Mouse (Mus musculus) forebrain, embryonic 15.5 days (tissue): ENCODE measurements around the gene Fyn. TPM values are rescaled to one million over a fixed set of nuclear protein-coding genes. Genes with fewer than 3 reads are reported as not detected.

ENCODE experiments used
- ATAC-seq: fragments of 200-750 bp; cut with Nextera tagmentation; replicated peaks from 2 replicates; pipeline ENCODE4 v1.8.0; 2017; ENCODE audit warnings: mild to moderate bottlenecking, moderate TSS enrichment, moderate library complexity
- H3K27ac ChIP-seq: fragments of 300-500 bp; sonication (generic); replicated peaks from 2 replicates; pipeline ENCODE4 v1.5.1; 2015; ENCODE audit warnings: mild to moderate bottlenecking, inconsistent platforms
- H3K27me3 ChIP-seq: fragments of 300-500 bp; sonication (generic); 2 replicates; pipeline ENCODE4 v1.6.1; 2015; ENCODE audit warnings: inconsistent platforms
- H3K36me3 ChIP-seq: fragments of 300-500 bp; sonication (generic); 2 replicates; pipeline ENCODE4 v1.6.1; 2015; ENCODE audit warnings: mild to moderate bottlenecking, inconsistent platforms
- H3K4me1 ChIP-seq: fragments of 300-500 bp; sonication (generic); 2 replicates; pipeline ENCODE4 v1.6.1; 2015; ENCODE audit warnings: inconsistent platforms
- H3K4me2 ChIP-seq: fragments of 300-500 bp; sonication (generic); replicated peaks from 2 replicates; pipeline ENCODE4 v1.6.1; 2015; ENCODE audit warnings: mild to moderate bottlenecking, inconsistent platforms
- H3K4me3 ChIP-seq: fragments of 300-500 bp; sonication (generic); 2 replicates; pipeline ENCODE4 v1.5.1; 2015; ENCODE audit warnings: mild to moderate bottlenecking, inconsistent platforms
- H3K9ac ChIP-seq: fragments of 300-500 bp; sonication (generic); replicated peaks from 2 replicates; pipeline ENCODE4 v1.6.1; 2015; ENCODE audit warnings: mild to moderate bottlenecking, inconsistent platforms
- H3K9me3 ChIP-seq: fragments of 300-500 bp; sonication (generic); 2 replicates; pipeline ENCODE4 v1.6.1; 2016; ENCODE audit warnings: inconsistent platforms
- WGBS: fragments of 180-500 bp; shearing (Covaris S2); methylation state at CpG from one replicate; pipeline ENCODE4 v1.1.7; 2015; ENCODE audit warnings: mixed read lengths; 5-methylcytosine and 5-hydroxymethylcytosine counted together
- polyA plus RNA-seq: library from polyadenylated mRNA; unstranded; fragments of >200 nt; fragmentation: Nextera tagmentation; extraction: Ambion mirVana; gene quantifications from 2 replicates; pipeline ENCODE4 v1.2.1, GENCODE M21; 2015

Fyn gene
- polyA plus RNA-seq, 1 experiment from 2014 or later = 79.3 TPM

DNA sequence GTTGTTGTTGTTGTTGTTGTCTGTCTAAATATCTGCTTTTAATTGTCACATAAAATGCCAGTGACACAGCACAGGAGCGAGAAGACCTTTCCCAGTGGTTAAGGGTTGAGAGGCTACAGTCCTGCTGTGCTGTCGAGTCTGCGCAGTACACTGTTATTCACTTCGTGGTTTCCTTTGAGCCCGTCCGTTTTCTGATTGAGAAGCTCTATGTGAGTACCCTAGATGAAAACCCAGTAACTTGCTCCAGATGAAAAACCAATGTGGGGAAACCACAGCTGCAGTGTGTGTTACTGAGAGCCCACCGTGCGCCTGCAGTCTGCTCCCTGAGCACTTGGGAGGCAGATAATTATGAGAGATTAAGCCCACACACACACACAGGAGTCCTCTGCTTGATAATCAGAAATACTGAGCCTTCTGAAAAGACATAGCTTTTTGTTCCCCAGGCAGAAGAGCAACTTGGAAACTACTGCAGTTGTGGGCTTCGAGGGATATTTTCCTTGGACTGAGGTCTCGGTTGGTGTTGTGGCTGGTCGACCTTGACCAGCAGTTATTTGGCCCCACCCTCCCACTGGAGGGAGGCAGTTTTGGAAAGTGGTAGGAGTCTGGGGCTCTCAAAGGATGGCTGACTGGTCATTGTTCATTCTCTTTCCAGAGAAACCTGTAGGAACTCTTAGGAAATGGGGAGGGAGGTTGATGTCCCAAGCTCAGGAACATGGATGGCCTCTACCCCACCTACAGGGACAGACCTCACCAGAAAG lies 154.4 kb downstream of the Fyn start:
- H3K27ac ChIP-seq = peak overlapping the region; percentile 40
- peaks cover 40% of the 10 kb centered on the region for H3K4me1 ChIP-seq
- no peak overlapping the region for H3K9ac ChIP-seq
- peaks cover 19% of the 10 kb centered on the region for H3K36me3 ChIP-seq
- no peaks in the 10 kb centered on the region for H3K27me3 ChIP-seq
- 52% methylated on average over 11 of the region's 11 CpGs for WGBS
- no peak overlapping the region for H3K4me2 ChIP-seq
- H3K9me3 ChIP-seq = no peaks in the 10 kb centered on the region
- no peak overlapping the region for H3K4me3 ChIP-seq
- ATAC-seq = no peak

DNA sequence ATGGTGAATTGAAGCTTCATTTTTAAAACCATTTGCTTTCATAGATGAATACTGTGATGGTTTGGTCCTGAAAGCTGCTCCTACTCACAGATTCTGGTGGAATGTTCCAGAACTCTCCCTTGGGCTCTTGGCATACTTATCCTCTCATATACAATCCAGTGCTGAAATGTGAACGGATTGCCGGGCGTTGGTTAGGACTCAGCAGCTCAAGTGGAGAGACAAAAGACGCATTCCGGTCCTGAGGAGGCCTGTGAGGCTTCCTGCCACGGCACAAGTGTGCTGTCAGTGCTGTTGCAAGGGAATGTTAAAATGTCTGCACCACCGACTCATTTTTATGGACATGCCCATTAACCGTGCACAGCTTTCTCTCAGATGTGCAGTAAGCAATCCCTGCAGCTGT lies 155.7 kb downstream of the Fyn start:
- WGBS = 57% methylated on average over 8 of the region's 8 CpGs
- H3K27ac ChIP-seq = 0 out of 2 replicates have a peak overlapping the region, but pooled peaks have one; percentile 15
- peaks cover 23% of the 10 kb centered on the region for H3K36me3 ChIP-seq
- no peaks in the 10 kb centered on the region for H3K27me3 ChIP-seq
- no peak overlapping the region for H3K9ac ChIP-seq
- H3K4me1 ChIP-seq = peaks cover 35% of the 10 kb centered on the region
- no peak overlapping the region for H3K4me3 ChIP-seq
- ATAC-seq = no peak
- no peak overlapping the region for H3K4me2 ChIP-seq
- no peaks in the 10 kb centered on the region for H3K9me3 ChIP-seq

DNA sequence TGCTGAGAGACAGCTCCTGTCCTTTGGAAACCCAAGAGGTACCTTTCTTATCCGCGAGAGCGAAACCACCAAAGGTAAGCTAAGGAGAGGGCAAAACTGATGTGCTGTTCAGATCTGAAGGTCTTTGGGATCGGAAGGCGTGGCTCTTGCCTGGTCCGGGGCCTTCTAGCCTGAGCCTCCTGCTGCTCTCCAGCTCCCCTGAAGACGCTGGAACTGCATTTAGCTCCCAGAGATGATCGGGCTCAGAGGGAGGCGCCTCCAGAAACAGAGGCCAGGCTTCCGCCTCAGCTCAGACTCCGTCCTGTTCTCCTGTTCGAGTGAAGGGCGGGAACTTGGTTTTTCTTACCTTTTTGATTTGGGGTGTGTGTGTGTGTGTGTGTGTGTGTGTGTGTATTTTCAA lies 156.8 kb downstream of the Fyn start:
- peaks cover 23% of the 10 kb centered on the region for H3K36me3 ChIP-seq
- H3K9ac ChIP-seq = no peak overlapping the region
- H3K9me3 ChIP-seq = no peaks in the 10 kb centered on the region
- peaks cover 25% of the 10 kb centered on the region for H3K4me1 ChIP-seq
- H3K4me3 ChIP-seq = no peak overlapping the region
- no peaks in the 10 kb centered on the region for H3K27me3 ChIP-seq
- no peak overlapping the region for H3K27ac ChIP-seq
- 88% methylated on average over 13 of the region's 13 CpGs for WGBS
- H3K4me2 ChIP-seq = no peak overlapping the region
- ATAC-seq = no peak

DNA sequence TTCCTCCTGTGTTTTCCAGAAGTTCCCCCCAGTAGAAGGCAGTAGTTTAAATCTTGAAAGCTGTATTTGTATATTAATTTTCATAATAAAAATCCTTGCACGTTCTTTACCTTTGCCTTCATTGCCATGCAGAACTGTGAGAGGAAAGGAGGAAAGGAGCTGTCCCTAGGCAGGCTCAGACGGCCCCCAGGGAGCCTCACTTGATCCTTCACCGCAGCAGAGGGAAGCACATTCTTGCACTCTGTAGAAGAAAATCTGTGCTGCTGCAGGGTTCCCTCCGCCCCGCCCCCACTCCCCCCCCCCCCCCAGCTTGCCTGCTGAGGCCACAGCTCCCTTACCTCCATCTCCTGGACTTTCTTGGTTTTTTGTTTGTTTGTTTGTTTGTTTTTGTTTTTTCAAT lies 158.5 kb downstream of the Fyn start:
- Histone ChIP-seq H3K27ac (no peak overlapping the region), H3K36me3 (peaks cover 23% of the 10 kb centered on the region), H3K4me3 (no peak overlapping the region), H3K9ac (no peak overlapping the region), H3K27me3 (no peaks in the 10 kb centered on the region), H3K4me1 (peaks cover 13% of the 10 kb centered on the region), H3K9me3 (no peaks in the 10 kb centered on the region), H3K4me2 (no peak overlapping the region)
- 30% methylated on average over 3 of the region's 5 CpGs for WGBS
- ATAC-seq = 0 out of 2 replicates have a peak, but pooled peaks have one; percentile 29

DNA sequence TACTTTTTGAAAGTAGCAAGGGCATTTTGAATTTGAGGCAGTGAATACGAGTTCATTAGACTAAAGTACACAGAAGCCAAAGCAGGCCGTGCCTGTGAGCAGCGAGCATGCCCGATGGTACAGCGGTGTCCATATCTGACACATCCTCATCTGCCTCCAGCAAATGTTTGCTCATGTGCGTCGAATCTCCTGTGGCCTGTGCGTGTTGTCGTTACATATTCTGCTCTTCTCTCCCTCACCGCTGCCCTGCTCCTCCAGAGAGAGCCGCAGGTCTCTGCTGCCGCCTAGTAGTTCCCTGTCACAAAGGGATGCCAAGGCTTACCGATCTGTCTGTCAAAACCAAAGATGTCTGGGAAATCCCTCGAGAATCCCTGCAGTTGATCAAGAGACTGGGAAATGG lies 160.5 kb downstream of the Fyn start:
- 72% methylated on average over 14 of the region's 14 CpGs for WGBS
- no peak overlapping the region for H3K9ac ChIP-seq
- H3K27me3 ChIP-seq = no peaks in the 10 kb centered on the region
- no peaks in the 10 kb centered on the region for H3K9me3 ChIP-seq
- no peak overlapping the region for H3K27ac ChIP-seq
- no peak for ATAC-seq
- H3K4me2 ChIP-seq = no peak overlapping the region
- peaks cover 5% of the 10 kb centered on the region; the same call in 1 of the 2 replicates for H3K4me1 ChIP-seq
- peaks cover 30% of the 10 kb centered on the region for H3K36me3 ChIP-seq
- H3K4me3 ChIP-seq = no peak overlapping the region

DNA sequence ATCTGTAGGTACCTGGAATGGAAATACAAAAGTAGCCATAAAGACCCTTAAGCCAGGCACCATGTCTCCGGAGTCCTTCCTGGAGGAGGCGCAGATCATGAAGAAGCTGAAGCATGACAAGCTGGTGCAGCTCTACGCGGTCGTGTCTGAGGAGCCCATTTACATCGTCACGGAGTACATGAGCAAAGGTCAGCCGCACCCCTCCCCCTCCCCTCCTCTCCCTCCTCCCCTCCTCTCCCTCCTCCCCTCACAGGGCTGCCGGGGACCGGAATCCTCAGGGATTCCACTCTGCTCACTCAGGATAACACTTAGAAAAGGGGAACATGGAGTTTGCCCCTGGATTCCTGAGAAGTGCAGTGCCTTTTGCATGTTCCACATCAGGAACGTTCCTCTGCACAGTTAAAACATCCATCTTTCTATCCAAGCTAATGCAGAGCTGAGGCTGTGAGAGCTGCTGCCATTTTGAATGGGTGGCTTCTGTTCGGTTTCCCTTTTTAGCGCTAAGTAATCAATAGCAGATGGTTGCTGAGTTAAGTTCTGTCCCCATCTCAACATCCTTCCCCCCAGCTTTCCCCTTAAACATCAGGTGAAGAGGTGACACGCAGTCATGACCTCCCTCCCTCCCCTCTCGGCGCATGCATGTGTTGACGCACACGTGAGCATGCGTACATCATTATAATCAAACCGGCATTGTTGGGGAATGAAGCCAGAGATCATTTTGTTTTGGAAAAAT lies 163.5 kb downstream of the Fyn start:
- Histone ChIP-seq H3K4me1 (peaks cover 28% of the 10 kb centered on the region), H3K27ac (peak overlapping the region; percentile 35), H3K9me3 (no peaks in the 10 kb centered on the region), H3K27me3 (no peaks in the 10 kb centered on the region), H3K4me2 (no peak overlapping the region), H3K4me3 (no peak overlapping the region), H3K36me3 (peaks cover 18% of the 10 kb centered on the region), H3K9ac (no peak overlapping the region)
- ATAC-seq = no peak
- WGBS = 63% methylated on average over 20 of the region's 20 CpGs

DNA sequence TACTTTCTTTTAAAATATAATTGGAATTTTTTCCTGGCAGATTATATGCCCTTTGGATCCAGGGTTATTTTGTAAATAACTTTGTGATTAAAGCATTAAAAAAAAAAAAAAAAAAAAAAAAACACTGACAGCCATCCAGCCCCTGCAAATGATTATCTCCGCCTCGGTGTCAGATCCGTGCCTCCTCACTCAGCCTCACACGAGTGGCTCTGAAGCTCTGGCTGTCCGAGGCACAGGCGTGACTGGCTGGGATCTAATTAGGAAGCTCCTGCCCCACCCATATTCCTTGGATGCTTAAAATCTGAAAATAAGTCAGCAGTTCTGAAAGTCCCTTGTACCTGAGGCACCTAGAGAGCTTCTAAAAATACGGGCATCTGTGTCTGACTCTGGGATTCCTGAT lies 164.2 kb downstream of the Fyn start:
- Histone ChIP-seq H3K4me1 (peaks cover 28% of the 10 kb centered on the region), H3K27ac (0 out of 2 replicates have a peak overlapping the region, but pooled peaks have one; percentile 7), H3K9me3 (no peaks in the 10 kb centered on the region), H3K27me3 (no peaks in the 10 kb centered on the region), H3K9ac (no peak overlapping the region), H3K4me3 (no peak overlapping the region), H3K36me3 (peaks cover 15% of the 10 kb centered on the region), H3K4me2 (no peak overlapping the region)
- ATAC-seq = no peak
- 66% methylated on average over 7 of the region's 7 CpGs for WGBS

DNA sequence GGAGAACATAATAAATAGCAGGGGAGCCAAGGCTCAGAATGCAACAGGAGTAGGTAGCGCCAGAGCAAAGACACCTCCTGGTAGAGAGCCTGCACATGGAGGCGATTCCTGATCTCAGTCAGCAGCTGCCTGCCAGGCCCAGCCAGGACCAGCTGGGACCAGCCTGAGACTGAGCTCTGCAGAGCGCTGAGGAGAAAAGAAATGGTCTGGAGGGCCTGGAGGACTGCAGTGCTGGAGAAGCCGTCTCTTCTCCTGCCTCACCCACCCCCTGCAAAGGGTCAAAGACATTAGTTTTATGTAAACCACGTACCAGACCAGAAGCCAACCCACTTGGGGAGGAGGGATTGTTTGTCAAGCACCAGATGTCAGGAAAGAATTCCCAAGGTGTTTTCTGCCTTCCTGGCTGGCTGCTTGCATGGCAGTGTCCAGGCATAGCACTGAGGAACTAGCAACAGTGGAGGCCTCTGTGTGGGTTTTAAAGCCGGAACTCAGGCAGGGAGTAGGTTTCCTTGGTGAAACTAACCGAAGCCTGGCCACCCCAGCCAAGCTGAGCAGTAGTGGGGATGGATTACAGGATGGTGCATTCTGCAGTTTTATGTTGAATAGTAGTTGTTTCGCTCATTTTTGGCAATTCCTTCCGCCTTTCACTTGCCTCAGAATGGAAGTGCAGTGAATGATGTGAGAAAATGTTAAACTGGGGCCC lies 165.8 kb downstream of the Fyn start:
- Histone ChIP-seq H3K27ac (peak overlapping the region; percentile 44), H3K9ac (no peak overlapping the region), H3K4me1 (peaks cover 28% of the 10 kb centered on the region), H3K4me2 (no peak overlapping the region), H3K9me3 (no peaks in the 10 kb centered on the region), H3K36me3 (peaks cover 15% of the 10 kb centered on the region; the same call in 1 of the 2 replicates), H3K27me3 (no peaks in the 10 kb centered on the region), H3K4me3 (no peak overlapping the region)
- WGBS = 67% methylated on average over 9 of the region's 9 CpGs
- ATAC-seq = no peak

DNA sequence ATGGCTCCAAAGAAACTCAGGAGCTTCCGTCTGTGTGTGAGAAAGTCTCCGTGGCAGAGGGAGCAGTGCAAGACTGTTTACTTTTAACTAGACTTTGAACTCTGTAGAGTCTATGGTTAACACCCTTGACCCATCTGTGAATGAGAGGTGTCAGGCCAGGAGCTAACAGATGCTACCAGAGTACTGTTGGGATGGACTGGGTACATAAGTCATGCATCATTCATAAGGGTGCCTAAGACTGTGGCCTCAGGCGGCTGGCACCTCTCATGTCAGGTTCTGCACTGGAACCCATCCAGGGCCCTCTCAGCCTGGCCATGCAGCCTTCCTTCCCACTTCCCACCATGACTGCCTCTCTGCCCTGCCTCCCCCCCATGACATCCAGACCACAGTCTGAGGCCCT lies 166.7 kb downstream of the Fyn start:
- WGBS = 55% methylated on average over 3 of the region's 3 CpGs
- Histone ChIP-seq H3K9me3 (no peaks in the 10 kb centered on the region), H3K27ac (peak overlapping the region; percentile 44), H3K27me3 (no peaks in the 10 kb centered on the region), H3K4me3 (no peak overlapping the region), H3K36me3 (peaks cover 15% of the 10 kb centered on the region; the same call in 1 of the 2 replicates), H3K4me2 (no peak overlapping the region), H3K4me1 (peaks cover 37% of the 10 kb centered on the region), H3K9ac (no peak overlapping the region)
- peak; percentile 47 for ATAC-seq

DNA sequence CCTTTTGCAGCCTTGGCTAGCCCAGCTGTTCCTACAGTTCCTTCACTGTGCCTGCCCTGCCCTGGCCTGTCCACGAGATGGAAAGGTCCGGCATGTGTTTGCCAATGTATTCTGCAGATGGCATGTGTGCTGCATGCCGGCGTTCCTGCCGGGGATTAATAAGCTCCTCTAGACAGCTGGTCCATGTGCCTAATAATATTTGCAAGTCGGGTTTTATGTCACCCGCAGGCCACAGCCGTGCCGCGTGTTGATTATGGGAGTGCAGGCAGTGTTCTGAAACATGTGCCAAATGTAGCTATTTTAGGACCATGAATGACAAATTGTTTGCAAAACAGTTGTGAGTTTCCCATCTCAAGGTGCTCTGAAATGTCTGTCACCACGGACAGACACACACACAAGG lies 167.6 kb downstream of the Fyn start:
- no peak overlapping the region for H3K9ac ChIP-seq

DNA sequence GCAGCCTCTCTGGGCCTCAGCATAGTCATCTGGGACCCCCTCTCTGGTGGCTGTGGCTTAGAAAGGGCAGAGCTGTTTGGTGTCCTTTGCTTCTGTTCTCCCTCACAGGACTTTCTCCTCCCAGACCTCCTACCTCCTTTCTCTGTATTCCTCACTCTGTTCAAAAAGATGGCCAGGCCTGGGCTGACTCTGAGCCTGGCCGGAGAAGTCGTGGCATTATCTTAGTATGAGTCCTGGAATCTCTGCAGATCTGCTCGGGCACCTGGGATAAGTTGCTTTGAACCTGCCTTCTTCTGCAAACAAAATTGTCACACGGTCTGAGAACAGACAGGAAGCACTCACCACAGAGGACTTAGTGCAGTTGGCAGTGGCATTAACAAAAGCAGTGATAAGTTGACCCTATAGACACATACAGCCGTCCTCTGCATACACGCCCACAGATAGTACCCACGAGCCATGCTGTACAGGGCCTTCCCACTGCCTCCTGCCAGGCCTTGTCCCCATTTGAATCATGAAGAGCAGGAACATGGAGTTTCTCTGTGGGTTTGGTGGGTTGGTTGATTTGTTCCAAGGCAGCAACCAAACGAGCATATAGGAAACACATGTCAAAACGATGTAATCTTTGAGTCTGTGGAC lies 171.5 kb downstream of the Fyn start:
- Histone ChIP-seq H3K36me3 (peaks cover 8% of the 10 kb centered on the region; the same call in 1 of the 2 replicates), H3K9me3 (no peaks in the 10 kb centered on the region), H3K9ac (0 out of 2 replicates have a peak overlapping the region, but pooled peaks have one; percentile 18), H3K4me2 (no peak overlapping the region), H3K4me1 (peaks cover 57% of the 10 kb centered on the region), H3K4me3 (no peak overlapping the region), H3K27me3 (no peaks in the 10 kb centered on the region), H3K27ac (peak overlapping the region; percentile 87)
- 48% methylated on average over 9 of the region's 9 CpGs for WGBS
- ATAC-seq = no peak

More for the DNA sequence above, 167.6 kb downstream of the Fyn start:
- Histone ChIP-seq H3K4me2 (no peak overlapping the region), H3K27ac (peak overlapping the region; percentile 44), H3K27me3 (no peaks in the 10 kb centered on the region), H3K36me3 (peaks cover 15% of the 10 kb centered on the region; the same call in 1 of the 2 replicates), H3K9me3 (no peaks in the 10 kb centered on the region), H3K4me3 (no peak overlapping the region), H3K4me1 (peaks cover 44% of the 10 kb centered on the region)
- ATAC-seq = no peak
- WGBS = 43% methylated on average over 11 of the region's 11 CpGs
